Mouse (Mus musculus) embryo, embryonic 11 days (tissue): ENCODE data around the gene Gcnt3.

ENCODE experiments used
- DNase-seq: peaks from one replicate; pipeline ENCODE4 v3.0.0-alpha.2; 2015

Gene Gcnt3

GRCm38 (mm10) chr9:69999318-69999717 is 38.6 kb downstream of the Gcnt3 start:
- DNase-seq: peak; percentile 11

GRCm38 (mm10) chr9:69994547-69994946 is 43.3 kb downstream of the Gcnt3 start:
- no peak for DNase-seq

- no peak for DNase-seq
Observed at GRCm38 (mm10) chr9:69993479-69993878, 44.4 kb downstream of the Gcnt3 start.

GRCm38 (mm10) chr9:69992841-69993277 is 45.0 kb downstream of the Gcnt3 start:
- DNase-seq: no peak

GRCm38 (mm10) chr9:69990346-69990745 is 47.5 kb downstream of the Gcnt3 start:
- DNase-seq: peak; percentile 33

- DNase-seq: peak; percentile 99
Observed at GRCm38 (mm10) chr9:69989303-69990121, 48.4 kb downstream of the Gcnt3 start, which contains the start of gene Bnip2. Gene Bnip2, plus strand, starts transcription at chr9:69989466.

GRCm38 (mm10) chr9:69988706-69989302 is 49.1 kb downstream of the Gcnt3 start:
- DNase-seq: no peak

- peak; percentile 83 for DNase-seq
Observed at GRCm38 (mm10) chr9:69987579-69987978, 50.3 kb downstream of the Gcnt3 start.

- DNase-seq: no peak
Observed at GRCm38 (mm10) chr9:69986571-69986970, 51.3 kb downstream of the Gcnt3 start.

GRCm38 (mm10) chr9:69986063-69986462 is 51.8 kb downstream of the Gcnt3 start:
- DNase-seq: no peak

- DNase-seq: no peak
Observed at GRCm38 (mm10) chr9:69985526-69985925, 52.4 kb downstream of the Gcnt3 start.
